Mouse (Mus musculus) lung, adult 18-20 months (tissue): Measurements from ENCODE around the gene Pusl1.

Source experiments
- DNase-seq, 2 experiments: peaks; one replicate each; pipeline ENCODE4 v3.0.0; 2022; ENCODE audit warnings: mixed read lengths in 2 of 2

Gene Pusl1

DNA sequence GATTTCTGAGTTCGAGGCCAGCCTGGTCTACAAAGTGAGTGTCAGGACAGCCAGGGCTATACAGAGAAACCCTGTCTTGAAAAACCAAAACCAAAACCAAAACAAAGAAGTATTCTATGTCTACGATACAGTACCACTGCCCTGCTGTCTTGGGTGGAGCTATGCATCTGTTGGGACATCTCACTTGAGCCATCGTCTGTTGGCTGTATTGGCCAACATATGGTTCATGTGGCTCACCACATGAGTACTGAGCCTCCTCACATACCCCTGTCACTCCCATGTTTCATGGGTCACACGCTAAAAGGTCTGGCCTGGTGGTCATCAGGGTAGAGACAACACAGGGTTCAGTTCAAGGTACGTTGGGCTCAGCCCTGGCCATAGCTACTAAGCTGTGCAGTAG, 5.3 kb downstream of the Pusl1 start:
- DNase-seq: no peak

DNA sequence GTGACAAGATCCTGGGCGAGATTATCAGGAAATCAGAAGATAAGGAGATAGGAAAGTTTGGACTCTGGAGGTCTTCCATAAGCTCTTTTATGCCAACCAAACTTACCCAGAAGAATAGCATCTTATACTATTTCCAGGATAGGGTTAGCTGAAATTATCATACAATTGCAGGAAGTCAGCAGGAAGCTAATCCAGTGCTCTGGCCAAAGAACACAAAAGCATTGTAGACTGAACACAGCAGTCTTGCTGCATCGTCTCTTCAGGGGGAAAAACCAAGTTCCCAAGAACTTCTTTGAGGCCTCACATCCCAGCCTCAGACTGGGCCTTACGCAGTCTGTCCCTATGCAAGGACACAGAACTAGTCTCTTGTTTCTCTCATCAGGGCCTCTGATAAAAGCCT, 8.0 kb downstream of the Pusl1 start:
- no peak for DNase-seq

DNA sequence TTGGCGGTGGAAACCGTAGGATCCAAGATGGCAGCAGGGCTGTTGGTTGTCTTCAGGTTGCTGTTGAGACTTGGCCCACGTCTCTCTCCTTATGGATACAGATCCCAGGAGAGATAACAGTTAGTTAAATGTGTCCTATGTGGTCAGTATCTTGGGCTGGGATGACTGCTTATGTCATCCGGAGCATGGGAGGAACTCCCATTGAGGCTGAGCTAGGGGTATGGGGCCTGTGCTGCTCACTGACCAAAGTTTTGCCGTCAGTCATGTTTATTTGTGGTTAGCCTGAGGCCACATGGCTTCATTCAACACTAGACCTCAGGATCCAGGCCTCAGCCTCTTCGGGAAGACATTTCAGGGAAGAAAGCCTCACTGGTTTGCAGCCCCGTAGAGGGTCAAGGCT, 20.2 kb downstream of the Pusl1 start:
- no peak for DNase-seq

DNA sequence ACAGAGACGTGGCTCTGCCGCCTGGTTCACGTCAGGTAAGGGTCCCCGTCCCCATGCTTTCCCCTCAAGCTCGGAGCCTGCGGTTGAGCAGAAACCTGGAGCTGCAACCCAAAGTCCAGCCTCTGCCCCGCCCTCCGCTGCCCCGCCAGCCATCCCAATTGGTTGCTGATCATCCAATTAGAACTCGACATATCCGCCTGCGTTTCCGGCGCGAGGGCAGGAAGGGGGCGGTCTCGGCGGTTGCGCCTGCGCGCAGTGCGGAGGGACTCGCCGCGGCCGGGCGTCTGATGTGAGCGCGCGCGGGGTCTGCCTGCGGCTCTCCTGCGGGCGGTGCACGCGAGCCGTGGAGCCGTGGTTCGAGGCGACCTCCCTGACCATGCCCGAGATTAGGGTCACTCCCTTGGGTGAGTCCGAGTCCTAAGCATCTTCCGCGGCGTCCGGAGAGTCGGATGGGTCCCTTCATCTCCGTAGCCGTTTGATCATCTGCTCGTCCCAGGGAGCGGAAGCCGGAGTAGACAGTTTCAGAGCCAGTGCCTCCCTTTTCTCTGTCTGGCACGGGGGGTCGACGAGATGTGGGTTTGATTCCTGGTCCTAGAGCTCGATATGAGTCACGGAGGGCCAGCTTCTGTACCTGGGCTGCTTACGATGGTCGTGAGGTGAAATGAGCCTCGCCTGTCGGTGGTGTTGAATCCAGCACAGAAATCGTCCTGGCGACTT, 22.1 kb downstream of the Pusl1 start, which contains the start of the genes Cptp and Ints11:
Gene Cptp, minus strand, starts transcription at position 124 of the 717 bp plus-strand sequence.
Gene Ints11, plus strand, starts transcription at position 230 of the 717 bp plus-strand sequence.
- peak; percentile 97 to 98 for DNase-seq

DNA sequence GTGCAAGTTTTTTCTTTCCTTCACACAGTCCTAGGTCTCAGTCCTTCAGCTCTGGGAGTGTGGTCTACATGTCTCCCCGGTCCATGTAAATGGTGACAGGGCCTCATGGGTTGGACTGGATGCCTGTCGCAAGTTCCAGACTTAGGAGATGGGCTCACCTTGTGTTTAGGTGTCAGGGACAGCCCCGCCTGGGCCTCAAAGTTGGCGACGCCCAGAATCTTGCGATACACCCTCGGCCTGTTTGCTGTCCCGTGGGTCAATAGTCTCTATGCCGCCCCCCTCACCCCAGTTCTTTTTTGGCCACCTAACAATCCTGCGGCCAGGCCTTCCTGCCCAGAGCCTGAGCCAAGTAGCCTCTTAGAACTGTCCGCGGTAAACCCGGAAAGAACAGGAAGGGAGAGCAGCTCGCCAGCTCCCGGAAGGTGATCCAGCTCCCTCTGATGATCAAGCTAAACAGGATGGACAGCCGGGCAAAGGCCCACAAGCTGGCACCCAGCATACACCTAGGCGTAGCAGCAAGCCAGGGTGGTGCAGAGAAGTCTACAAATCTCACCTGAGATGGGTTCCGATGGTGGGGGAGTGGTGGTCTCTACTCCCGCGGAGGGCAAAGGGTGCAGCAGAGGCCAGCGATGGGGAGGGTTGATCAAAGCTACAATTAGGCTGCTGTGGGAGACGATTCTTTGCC, 22.8 kb downstream of the Pusl1 start:
- DNase-seq: peak; percentile 36 to 40

DNA sequence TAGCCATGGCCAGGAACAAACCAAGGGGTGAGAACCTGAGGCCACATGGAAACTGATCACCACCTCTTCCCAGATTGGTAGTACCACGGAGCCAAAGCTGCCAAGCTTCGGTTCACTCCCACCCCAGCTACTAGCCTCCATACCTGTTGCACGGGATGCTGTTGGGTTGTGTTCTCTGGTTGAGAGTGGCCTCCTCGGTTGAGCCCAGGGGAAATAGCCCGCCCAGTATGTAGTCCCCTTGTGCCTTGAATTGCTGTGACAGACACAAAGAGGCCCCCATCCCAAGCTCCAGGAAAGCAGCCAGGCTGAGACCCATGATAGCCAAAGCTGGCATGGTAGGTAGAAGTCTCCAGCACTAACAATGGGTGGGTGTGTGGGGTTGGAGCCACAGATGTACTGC, 28.6 kb downstream of the Pusl1 start, which contains the start of gene Tas1r3:
Gene Tas1r3, minus strand, starts transcription at position 362 of the 400 bp plus-strand sequence.
- no peak for DNase-seq

DNA sequence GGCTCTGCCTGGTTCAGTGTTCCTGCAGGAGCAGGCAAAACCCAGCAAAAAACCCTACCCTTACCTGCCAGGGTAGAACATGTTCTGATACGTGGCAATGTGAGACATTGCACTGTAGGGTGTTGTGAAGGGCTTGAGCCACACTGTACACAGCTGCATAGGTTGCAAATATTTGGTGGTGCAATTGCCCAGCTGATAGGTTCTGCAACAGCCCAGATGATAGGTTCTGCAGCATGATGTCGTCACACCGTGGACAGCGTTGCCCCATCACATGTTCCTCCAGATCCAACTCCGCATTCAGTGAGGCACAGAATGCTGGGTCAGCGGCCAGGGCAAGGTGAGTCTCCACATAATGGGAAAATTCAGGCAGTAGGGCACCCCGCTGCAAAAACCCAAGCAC, 29.8 kb downstream of the Pusl1 start:
- DNase-seq: no peak

DNA sequence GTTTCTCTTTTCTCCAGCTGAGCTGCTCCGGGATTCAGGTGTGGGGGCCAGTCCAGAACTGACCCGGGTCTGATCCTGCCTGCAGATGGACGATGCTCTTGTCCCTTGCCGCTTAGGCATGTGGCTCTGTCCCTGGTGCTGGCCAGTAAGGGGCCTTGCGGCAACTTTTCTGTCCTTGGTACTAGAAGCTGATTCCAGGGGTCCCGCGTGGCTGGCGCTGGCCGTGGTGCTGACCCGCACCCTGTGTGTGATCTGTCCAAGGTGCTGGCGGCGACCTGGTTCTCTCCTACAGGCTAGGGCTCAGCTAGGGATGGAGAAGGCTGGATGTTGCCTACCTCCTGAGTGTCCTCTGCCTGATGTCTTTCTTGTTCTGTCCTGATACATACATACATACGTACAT, 32.3 kb downstream of the Pusl1 start:
- peak in 1 of 2 experiments; percentile 14 for DNase-seq

DNA sequence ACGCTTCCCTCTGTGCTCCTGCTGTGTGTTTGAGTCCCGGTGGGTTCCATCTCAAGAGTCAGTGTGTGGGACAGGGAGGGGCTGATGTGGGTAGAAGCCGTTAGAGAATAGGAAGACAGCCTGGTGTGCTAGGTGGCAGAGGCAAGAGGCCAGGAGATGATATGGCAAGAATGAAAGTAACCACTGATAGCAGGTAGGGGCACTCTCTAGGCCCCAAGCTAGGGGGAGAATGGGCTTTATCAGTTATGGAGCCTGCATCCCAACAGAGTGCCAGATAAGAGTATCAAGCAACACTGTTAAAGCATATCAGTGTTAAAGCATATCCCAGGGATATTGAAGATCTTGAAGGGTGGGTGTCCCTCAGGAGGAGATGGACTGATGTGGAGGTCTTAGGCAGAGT, 34.7 kb downstream of the Pusl1 start:
- DNase-seq: no peak

DNA sequence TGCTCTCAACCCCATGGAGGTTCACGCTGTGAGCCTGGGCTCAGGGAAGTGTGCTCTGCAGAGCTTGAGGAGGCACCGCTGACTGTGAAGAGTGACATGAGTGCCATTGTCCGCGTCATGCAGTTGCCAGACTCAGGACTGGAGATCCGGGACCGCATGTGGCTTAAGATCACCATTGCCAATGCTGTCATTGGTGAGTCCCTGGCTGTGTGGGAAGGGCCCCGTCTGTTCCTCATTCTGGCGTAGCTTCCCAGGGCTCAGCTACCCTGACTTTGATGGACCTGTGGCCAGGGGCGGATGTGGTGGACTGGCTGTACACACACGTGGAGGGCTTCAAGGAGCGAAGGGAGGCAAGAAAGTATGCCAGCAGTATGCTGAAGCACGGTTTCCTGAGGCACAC, 35.5 kb downstream of the Pusl1 start:
- no peak for DNase-seq

DNA sequence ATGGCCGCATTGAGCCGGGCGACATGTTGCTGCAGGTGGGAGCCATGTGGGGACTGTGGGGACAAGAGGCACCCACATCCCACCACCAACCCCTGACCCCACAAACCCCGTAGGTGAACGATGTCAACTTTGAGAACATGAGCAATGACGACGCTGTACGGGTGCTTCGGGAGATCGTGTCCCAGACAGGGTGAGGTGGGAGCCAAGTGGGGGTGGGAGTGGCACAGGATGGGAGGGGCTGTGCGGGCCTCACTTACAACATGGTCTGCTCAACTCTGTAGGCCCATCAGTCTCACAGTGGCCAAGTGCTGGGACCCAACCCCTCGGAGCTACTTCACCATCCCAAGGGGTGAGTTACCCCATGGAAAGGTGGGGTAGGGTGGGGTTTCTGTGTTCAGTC, 36.6 kb downstream of the Pusl1 start:
- DNase-seq: no peak

DNA sequence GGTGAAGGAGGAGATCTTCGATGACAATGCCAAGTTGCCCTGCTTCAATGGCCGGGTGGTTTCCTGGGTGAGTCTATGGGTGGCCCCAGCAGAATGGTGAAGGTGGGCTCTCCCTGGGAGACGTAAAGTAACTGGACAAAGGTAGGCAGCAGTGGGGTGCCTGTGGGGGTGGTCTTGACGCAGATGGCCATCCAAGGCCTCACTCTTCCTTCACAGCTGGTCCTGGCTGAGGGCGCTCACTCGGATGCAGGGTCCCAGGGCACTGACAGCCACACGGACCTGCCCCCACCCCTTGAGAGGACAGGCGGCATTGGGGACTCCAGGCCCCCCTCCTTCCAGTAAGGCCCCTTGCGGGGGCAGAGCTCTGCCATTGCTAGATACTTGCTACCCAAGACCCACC, 38.2 kb downstream of the Pusl1 start:
- no peak for DNase-seq

DNA sequence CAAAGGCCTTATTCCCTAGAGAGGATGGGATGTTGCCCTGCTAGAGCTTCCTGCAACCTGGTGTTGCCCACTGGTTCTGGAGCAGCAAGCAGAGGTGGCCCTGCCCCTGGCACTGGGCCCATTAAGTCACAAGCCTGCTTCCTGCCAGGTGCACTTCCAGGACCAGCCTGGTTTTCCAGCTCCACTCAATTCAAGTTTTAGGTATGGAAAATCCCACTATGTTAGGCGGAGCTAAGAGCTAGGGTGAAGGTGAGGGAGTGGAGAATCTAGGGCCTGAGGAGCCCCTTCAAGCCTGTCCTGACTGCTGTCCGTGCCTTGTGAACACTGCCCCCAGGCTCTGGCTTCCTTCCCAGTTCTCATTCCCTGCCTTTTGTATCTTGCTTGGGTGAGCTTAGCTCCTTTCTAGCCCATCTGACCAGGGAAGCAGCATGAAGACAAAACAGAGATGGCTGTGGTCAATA, 39.6 kb downstream of the Pusl1 start:
- peak in 1 of 2 experiments; percentile 56 for DNase-seq

DNA sequence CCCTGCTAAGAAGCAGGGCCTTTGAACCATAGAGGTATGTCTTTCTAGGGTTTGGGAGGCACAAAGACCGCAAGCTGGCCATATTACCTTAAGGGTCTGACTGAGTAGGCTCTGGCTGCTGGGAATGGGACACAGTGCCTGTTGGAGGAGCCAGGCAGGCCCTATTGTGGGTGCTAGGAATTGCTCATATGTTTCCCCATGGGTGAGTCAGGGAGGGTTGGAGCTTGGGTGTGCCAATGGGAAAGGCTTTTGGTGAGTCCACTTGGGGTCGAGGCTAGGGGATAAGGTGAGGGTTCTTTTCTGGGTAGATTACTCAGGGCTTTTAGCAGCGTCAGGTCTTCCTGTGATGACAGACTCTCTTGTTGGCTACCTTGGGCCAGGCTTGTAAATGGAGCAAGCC, 40.2 kb downstream of the Pusl1 start:
- no peak for DNase-seq

DNA sequence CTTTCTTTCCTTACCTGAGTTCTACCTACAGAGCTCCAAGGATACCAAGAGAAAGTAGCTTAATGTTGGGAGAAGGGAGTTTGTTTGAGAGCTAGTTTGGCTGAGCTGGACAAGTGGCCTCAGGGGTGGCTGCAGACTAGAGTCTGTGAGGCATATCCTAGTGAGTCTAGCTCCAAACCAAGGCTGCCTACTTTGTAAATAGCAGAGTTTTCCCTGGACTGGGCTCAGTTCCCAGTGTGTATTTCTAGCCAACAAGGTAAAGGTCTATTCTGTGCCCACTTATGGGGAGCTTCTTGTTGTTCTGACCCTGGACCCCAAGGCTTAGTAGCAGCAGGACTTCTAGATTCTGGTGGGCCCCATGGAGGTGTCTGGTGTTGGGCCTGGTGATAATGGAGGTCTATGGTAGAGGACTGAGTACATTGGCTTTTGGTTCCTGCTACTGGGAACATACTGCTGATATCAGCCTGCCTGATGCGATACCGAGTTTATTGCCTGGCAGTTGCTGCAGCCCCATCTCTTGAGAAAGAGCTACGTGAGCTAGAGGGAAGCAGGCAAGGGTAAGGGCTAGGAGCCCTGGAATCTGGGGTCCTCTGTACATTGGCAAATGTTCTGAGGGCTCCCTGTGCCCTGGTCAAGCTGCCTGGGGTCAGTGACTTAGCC, 41.7 kb downstream of the Pusl1 start:
- no peak for DNase-seq

DNA sequence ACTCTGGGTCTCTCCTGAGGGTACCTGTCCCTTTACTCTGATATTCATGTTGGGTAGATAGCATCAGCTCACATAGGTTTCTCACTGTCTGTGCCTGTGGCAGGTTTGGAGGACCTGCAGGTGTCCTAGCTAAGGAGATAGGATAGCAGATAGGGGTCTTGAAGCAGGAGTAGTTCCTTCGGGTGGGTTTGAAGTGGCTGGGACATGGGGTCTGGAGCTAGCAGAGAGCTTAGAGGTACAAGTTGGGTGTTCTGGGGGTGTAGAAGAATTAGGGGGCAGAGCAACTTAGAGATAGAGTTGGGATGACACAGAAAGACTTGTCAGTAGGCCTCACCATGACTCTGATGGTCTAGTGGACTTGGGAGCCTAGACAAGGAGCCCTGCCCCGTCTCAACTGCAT, 42.2 kb downstream of the Pusl1 start:
- no peak for DNase-seq

DNA sequence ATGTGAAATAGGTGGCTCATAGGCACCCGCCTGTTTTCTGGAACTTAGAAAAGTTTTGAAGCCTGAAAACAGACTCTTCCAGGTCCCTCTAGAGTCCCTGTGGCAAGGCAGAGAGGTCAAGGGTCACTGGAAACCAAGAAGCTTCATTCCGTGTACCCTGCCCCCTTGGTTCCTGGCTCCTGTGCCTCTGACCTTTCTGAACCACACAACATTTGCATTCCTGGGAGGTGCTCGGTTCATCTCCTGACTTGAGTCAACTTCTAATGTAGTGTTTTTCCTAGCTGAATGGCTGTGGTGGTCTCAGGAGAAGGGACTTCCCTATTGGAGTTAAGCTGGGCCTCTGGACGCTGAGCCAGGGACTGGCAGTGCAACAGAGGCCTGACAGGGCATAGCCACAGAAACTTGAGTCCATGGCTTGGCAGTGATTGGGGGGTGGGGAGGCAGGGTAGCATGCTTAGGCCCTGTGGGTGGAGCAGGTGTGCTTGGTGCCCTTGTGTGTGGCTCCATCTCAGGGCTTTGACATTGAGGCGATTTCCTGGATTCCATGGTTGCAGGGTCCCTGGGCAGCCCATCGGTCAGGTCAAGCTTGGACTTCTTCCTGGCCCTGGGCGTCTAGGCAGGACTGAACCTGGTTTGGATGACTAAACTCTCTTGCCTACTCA, 43.0 kb downstream of the Pusl1 start:
- DNase-seq: no peak

DNA sequence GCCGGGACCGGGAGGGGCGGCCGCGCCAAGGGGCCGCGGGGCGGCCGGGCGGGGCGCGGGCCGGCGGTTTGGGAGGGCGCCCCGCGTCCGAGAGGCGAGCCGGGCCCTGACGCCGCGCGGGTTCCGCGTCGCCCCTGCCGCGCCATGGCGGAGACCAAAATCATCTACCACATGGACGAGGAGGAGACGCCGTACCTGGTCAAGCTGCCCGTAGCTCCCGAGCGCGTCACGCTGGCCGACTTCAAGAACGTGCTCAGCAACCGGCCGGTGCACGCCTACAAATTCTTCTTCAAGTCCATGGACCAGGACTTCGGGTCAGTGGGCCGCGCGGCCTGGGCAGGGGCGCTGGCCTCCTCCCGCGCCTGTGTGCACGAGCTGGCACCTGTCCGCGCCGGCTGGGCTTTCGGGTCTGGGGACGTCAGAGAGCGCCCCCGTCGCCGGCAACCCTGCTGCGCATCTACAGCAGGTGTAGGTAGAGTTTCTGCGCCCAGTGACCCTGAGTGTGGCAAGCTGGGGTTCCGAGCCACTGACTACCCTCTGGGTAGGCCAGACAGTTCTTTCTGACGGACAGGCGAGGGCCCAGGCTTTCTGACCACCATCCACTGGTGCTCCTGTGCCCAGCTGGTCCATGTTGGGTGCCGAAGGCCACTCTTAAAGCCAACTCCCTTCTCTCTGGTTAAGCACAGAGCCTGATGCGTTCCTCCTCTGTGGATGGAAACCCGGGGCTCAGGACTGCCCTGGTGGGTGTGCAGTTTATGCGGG, 43.8 kb downstream of the Pusl1 start:
- peak; percentile 34 to 47 for DNase-seq

DNA sequence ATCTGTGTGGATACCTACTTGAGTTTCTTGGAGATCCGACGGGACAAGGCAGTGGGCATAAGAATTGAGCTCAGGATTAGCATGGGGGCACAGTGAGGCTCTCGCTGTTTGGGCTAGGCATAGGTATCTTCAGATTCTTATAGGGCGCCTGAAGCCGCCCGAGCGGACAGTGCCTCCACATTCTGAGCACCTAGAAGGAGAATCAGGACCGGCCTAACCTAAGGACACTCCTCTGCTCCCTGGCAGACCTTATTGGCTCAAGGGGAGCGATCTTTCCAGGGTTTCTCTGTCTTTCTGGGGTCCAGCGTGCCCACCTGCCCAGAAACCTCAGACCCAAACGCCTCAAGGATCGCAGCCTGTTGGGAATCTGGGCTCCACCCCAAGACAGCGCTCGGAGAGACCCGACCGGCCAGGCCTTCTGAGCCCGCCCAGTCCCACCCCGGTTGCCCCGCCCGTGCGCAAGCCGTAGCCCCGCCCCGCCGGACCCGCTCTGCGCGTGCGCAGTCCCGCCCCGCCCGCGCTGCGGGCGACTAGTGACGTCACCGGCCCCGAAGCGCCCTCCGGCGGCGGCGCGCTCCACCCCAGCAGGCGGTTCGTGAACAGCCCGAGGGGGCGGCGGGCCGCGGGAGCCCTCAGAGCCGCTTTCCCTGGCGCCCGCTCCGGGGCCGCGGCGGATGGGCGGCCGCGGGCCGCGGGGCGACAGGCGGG, 44.6 kb downstream of the Pusl1 start, which contains the start of gene Dvl1:
Gene Dvl1, plus strand, starts transcription at position 532 of the 708 bp plus-strand sequence.
- DNase-seq: peak; percentile 90 to 91

DNA sequence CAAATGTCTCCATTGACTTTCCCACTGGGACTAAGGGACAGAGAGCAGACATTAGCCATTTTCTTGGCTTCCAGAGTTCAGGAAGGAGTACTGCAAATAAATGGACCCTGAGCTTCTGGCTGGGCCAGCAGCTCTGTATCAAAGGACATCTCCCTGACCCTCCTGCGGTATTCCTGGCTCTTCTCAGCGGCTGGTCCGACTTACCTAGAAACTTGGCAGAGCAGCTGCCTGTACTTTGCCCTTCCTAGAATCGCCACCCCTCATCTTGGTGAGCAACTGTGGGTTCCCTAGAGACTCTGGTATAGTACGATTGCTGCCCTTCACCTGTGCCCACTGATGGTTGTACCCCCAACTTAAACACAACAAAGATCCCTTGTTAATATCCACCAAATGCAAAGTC, 48.4 kb downstream of the Pusl1 start:
- DNase-seq: no peak

DNA sequence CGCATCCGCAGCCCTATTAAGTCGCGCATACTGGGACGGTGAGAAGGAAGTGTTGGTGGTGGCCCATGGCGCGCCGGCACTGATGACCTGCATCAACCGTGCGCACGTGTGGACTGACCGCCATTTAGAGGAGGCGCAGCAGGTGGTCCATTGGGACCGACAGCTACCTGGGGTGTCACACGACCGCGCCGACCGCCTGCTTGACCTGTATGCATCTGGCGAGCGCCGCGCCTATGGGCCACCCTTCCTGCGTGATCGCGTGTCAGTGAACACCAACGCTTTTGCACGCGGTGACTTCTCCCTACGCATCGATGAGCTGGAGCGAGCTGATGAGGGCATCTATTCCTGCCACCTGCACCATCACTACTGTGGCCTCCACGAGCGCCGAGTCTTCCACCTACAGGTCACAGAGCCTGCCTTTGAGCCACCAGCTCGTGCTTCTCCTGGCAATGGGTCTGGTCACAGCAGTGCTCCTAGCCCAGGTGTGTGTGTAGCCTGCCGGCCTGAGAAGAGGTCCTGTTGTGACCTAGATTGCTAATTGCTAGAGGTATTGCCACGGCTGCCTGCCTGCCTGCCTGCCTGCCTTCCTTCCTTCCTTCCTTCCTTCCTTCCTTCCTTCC, 49.8 kb downstream of the Pusl1 start:
- no peak for DNase-seq
